Mouse (Mus musculus) bone marrow, adult 2 months (tissue): ENCODE results near the gene Pla2g2e. TPM values are rescaled to one million over a fixed set of nuclear protein-coding genes. Genes with fewer than 3 reads are reported as not detected.

Experiments used
- H3K27ac ChIP-seq: fragments of 200-500 bp; 2 replicates; pipeline ENCODE4 v1.5.1; 2012; ENCODE audit warnings: low read depth, mild to moderate bottlenecking, control low read depth, inconsistent platforms, low read length; ENCODE audit not compliant: control insufficient read depth, poor library complexity, insufficient read depth
- H3K4me1 ChIP-seq: fragments of 200-500 bp; 2 replicates; pipeline ENCODE4 v1.6.1; 2011; ENCODE audit warnings: low read length; ENCODE audit not compliant: control insufficient read depth, insufficient read depth
- H3K4me3 ChIP-seq: fragments of 200-500 bp; replicated peaks from 2 replicates; pipeline ENCODE3; 2011; ENCODE audit warnings: mild to moderate bottlenecking, low read depth, low read length, control low read depth; ENCODE audit not compliant: control insufficient read depth
- CTCF ChIP-seq: fragments of 200-500 bp; IDR thresholded peaks from 2 replicates; pipeline ENCODE4 v1.5.1; 2011; ENCODE audit warnings: low read length, control low read depth; ENCODE audit not compliant: control insufficient read depth, insufficient read depth
- POLR2A ChIP-seq: fragments of 200-500 bp; IDR thresholded peaks from 2 replicates; pipeline ENCODE4 v1.6.1; 2011; ENCODE audit warnings: low read depth, mild to moderate bottlenecking, control low read depth, low read length, borderline replicate concordance; ENCODE audit not compliant: control insufficient read depth
- WGBS: fragments of 180-500 bp; shearing (Covaris S2); methylation state at CpG from one replicate; pipeline ENCODE4 v1.1.7; 2018; 5-methylcytosine and 5-hydroxymethylcytosine counted together
- polyA plus RNA-seq: library from polyadenylated mRNA; stranded (reverse); fragments of >200 nt; gene quantifications from 2 replicates; pipeline ENCODE4 v1.2.4, GENCODE M21; 2011; ENCODE audit warnings: low replicate concordance; ENCODE audit not compliant: missing spikeins, insufficient read depth, insufficient read length

Gene Pla2g2e
- polyA plus RNA-seq, 1 experiment: not detected

- 77% methylated on average over 7 of the region's 7 CpGs for WGBS
- no peak overlapping the region for H3K27ac ChIP-seq
- no peak for TF ChIP-seq POLR2A
- TF ChIP-seq CTCF: no peak
- H3K4me3 ChIP-seq: no peak overlapping the region
- no peaks in the 10 kb centered on the region for H3K4me1 ChIP-seq
Measured at GRCm38 (mm10) chr4:138899361-138899760, 21.6 kb downstream of the Pla2g2e start.

DNA sequence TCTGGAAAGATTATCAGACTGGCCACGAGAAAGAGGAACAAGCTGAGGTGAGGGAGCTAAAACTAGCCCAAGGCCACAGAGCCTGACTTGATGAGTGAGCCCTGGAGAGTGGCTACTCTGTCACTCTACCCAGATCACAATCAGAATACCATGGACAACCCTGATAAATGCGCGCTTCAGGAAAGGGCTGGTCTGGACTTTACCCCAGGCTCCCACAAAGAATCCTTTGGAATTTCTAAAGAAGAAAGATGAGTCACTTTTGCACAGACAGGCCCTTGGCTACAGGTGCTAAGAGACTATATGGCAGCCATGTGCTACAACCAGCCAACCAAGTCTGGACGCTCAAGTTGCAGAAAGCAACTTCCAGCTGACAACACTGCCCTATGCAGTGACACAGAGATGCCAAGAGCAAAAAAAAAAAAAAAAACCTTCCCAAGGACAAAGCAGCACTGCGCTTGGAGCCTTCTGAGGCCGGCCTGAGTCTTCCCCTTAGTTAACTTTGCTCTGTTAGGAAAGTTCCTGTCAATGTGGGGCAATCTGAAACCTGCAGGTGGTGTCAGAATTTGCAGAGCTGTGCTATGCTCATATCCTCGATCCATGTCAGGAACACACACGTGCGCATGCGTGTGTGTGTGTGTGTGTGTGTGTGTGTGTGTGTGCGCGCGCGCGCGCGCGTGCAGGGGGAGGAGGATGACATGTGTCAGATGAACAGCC is 28.0 kb downstream of the Pla2g2e start:
- WGBS: 75% methylated on average over 18 of the region's 18 CpGs
- Histone ChIP-seq H3K27ac (peak overlapping the region; percentile 34; the same call in 1 of the 2 replicates), H3K4me3 (no peak overlapping the region), H3K4me1 (peaks cover 7% of the 10 kb centered on the region)
- no peak for TF ChIP-seq CTCF
- no peak for TF ChIP-seq POLR2A

GRCm38 (mm10) chr4:138913141-138913787 is 35.5 kb downstream of the Pla2g2e start:
- WGBS: 3% methylated on average over 52 of the region's 52 CpGs
- peak overlapping the region; percentile 73 for H3K27ac ChIP-seq
- H3K4me1 ChIP-seq: peaks cover 6% of the 10 kb centered on the region; the same call in 1 of the 2 replicates
- peak overlapping the region; percentile 87 for H3K4me3 ChIP-seq
- TF ChIP-seq CTCF: no peak
- no peak for TF ChIP-seq POLR2A

DNA sequence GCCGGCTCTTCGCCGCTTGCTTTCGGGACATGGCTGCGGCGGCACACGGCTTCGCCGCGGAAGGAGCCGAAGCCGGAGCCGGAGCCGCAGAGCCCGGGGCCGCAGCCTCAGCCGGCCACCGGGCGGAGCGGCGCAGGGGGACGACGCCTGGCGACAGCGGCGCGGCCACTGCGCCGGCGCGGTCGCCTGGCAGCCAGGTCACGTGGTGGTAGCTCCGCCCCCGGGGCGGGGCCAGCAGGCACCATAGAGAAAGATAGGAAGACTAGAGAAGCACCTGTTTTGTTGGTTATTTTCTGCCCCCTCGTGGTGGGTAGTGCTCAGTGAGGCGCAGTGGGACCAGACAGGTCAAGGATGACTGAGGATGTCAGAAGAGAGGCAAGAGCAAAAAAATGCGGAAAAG is 36.1 kb downstream of the Pla2g2e start, which contains the start of gene Otud3:
Gene Otud3 (minus strand): TSS at position 149 of the 400 bp plus-strand sequence.
- peak; percentile 86 for TF ChIP-seq CTCF
- TF ChIP-seq POLR2A: peak; percentile 74; the same call in 1 of the 2 replicates
- 2% methylated on average over 39 of the region's 39 CpGs for WGBS
- Histone ChIP-seq H3K4me1 (peaks cover 6% of the 10 kb centered on the region; the same call in 1 of the 2 replicates), H3K27ac (peak within 1 kb of the TSS; percentile 73), H3K4me3 (peak within 1 kb of the TSS; percentile 87)

- Histone ChIP-seq H3K27ac (no peak overlapping the region), H3K4me1 (peaks cover 1% of the 10 kb centered on the region; the same call in 1 of the 2 replicates), H3K4me3 (no peak overlapping the region)
- TF ChIP-seq POLR2A (no peak), CTCF (no peak)
- WGBS: 80% methylated on average over 9 of the region's 9 CpGs
Measured at GRCm38 (mm10) chr4:138917282-138917681, 39.5 kb downstream of the Pla2g2e start.

GRCm38 (mm10) chr4:138921254-138922130 is 43.8 kb downstream of the Pla2g2e start:
- no peak overlapping the region for H3K4me3 ChIP-seq
- TF ChIP-seq POLR2A (no peak), CTCF (no peak)
- no peak overlapping the region for H3K27ac ChIP-seq
- 42% methylated on average over 20 of the region's 20 CpGs for WGBS
- no peaks in the 10 kb centered on the region for H3K4me1 ChIP-seq

GRCm38 (mm10) chr4:138922131-138922459 is 44.4 kb downstream of the Pla2g2e start:
- no peak overlapping the region for H3K27ac ChIP-seq
- H3K4me3 ChIP-seq: no peak overlapping the region
- H3K4me1 ChIP-seq: no peaks in the 10 kb centered on the region
- TF ChIP-seq POLR2A (no peak), CTCF (peak; percentile 98)
- WGBS: 1% methylated on average over 11 of the region's 11 CpGs

DNA sequence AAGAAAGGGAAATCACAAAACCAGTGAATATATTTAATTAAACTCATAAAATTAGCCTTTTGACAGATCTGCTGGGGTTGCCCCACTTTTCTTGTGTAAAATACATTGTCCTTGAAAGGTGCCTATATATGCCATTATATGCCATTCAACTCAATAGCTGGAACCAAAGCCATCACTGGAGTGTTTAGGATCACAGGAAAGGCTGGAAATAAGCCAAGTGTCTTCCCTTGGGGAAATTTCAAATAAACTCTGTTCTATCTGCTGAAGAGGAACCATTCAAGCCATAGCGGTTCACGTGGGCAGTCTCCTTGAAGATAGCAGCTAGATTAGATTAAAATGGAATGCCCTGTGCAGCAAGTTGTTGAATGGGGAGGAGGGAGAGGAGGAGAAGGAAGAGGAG is 47.8 kb downstream of the Pla2g2e start:
- 69% methylated on average over 2 of the region's 2 CpGs for WGBS
- TF ChIP-seq POLR2A (no peak), CTCF (no peak)
- H3K4me3 ChIP-seq: no peak overlapping the region

More for the DNA sequence above, 47.8 kb downstream of the Pla2g2e start:
- Histone ChIP-seq H3K4me1 (no peaks in the 10 kb centered on the region), H3K27ac (no peak overlapping the region)

Other genes with a start within 250 kb of the Pla2g2e start
- not detected in 2 replicates for gene Vwa5b1, start 242.1 kb upstream of the Pla2g2e start, polyA plus RNA-seq
- gene Pla2g2c, start 153.2 kb upstream of the Pla2g2e start, polyA plus RNA-seq: not detected in 2 replicates
- not detected in 2 replicates for gene Ubxn10, start 140.8 kb upstream of the Pla2g2e start, polyA plus RNA-seq
- not detected in 2 replicates for gene Pla2g2f, start 120.3 kb upstream of the Pla2g2e start, polyA plus RNA-seq
- 0.75 and 1.1 TPM in 2 replicates for gene Pla2g2d, start 102.2 kb upstream of the Pla2g2e start, polyA plus RNA-seq
- not detected in 2 replicates for gene Pla2g5, start 14.5 kb upstream of the Pla2g2e start, polyA plus RNA-seq
- not detected in 2 replicates for gene Gm13030, start 4.0 kb upstream of the Pla2g2e start, polyA plus RNA-seq
- 2.9 and 6.3 TPM in 2 replicates for gene Otud3, start 36.0 kb downstream of the Pla2g2e start, polyA plus RNA-seq
- gene Rnf186, start 89.2 kb downstream of the Pla2g2e start, polyA plus RNA-seq: not detected in 2 replicates
- 2.7 and 6.0 TPM in 2 replicates for gene Tmco4, start 94.9 kb downstream of the Pla2g2e start, polyA plus RNA-seq
- gene Htr6, start 197.6 kb downstream of the Pla2g2e start, polyA plus RNA-seq: not detected in 2 replicates
- gene Nbl1, start 215.1 kb downstream of the Pla2g2e start, polyA plus RNA-seq: 1.8 and 2.0 TPM in 2 replicates